Mouse (Mus musculus): ENCODE data around the gene Cnnm4. TPM values are rescaled to one million over a fixed set of nuclear protein-coding genes. Genes with fewer than 3 reads are reported as not detected.

Gene Cnnm4
- polyA plus RNA-seq, 1 experiment from 2014 or later: 35.7 TPM

DNA sequence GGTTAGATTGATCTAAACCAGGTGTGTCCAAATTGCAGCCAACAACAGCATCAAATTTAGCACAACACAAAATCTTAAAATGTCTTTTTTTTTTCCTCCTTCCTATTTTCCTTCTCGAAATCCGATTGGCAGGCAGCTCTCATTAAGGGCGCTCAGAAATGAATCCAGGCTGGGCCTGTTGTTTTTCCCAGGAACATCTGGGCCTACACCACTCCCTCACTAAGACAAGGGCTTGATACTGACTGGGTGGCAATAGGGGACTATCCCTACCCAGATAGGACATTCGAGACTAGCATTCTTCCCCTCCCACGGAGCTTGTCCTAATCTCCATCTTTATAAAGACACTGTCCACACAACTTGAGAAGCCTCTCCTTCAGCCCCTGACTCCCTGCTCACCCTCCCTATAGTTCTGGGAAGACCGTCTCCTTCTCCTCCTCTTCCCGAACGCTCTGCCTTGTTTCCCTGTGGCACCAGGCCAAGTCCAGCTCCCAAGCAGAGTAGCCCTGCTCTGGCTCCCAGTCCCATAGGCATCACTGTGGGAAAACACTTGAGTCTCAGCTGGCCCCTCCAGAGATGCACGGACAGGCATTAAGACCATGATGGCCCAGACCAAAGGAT is 76.7 kb downstream of the Cnnm4 start:
- no peak overlapping the region for H3K4me2 ChIP-seq (replicated peaks)
- no peaks in the 10 kb centered on the region for H3K9me3 ChIP-seq
- H3K27ac ChIP-seq: peak overlapping the region; percentile 24
- ATAC-seq: no peak
- no peaks in the 10 kb centered on the region for H3K27me3 ChIP-seq (replicated peaks)
- no peak overlapping the region for H3K9ac ChIP-seq
- H3K36me3 ChIP-seq: peaks cover 44% of the 10 kb centered on the region
- WGBS: 37% methylated on average over 9 of the region's 9 CpGs
- no peak overlapping the region for H3K4me3 ChIP-seq (replicated peaks)
- peaks cover 22% of the 10 kb centered on the region for H3K4me1 ChIP-seq (replicated peaks)

- WGBS: 50% methylated on average over 8 of the region's 8 CpGs
- H3K27ac ChIP-seq: 0 out of 2 replicates have a peak overlapping the region, but pooled peaks have one; percentile 22
Measured at GRCm38 (mm10) chr1:36548771-36549170, 77.4 kb downstream of the Cnnm4 start.

DNA sequence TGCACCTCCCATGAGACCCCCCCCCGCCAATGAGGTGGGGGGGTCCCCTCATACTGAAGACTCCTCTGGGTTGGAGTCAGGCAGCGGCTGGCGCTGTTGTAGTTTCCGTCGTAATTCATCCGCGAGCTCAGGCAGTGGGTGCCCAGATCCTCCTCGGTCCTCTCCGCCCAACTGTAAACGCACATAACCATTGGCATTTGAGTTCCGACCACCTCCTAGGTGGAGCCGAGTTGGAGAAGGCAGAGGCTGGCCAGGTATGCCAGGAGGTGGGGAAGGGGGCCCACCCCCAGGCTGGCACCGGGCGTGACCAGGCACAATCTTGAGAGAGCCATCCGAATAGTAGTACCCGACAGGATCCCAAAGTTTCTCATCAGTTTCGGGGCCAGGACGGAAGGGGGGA is 78.1 kb downstream of the Cnnm4 start:
- Histone ChIP-seq H3K36me3 (peaks cover 54% of the 10 kb centered on the region), H3K4me2 (replicated peaks) (no peak overlapping the region), H3K27ac (no peak overlapping the region), H3K9me3 (no peaks in the 10 kb centered on the region), H3K4me1 (replicated peaks) (peaks cover 27% of the 10 kb centered on the region), H3K9ac (no peak overlapping the region), H3K4me3 (replicated peaks) (no peak overlapping the region), H3K27me3 (replicated peaks) (no peaks in the 10 kb centered on the region)
- ATAC-seq: no peak
- WGBS: 68% methylated on average over 18 of the region's 18 CpGs

More at GRCm38 (mm10) chr1:36548771-36549170, 77.4 kb downstream of the Cnnm4 start:
- peaks cover 22% of the 10 kb centered on the region for H3K4me1 ChIP-seq (replicated peaks)
- H3K4me2 ChIP-seq (replicated peaks): no peak overlapping the region
- no peaks in the 10 kb centered on the region for H3K27me3 ChIP-seq (replicated peaks)
- peaks cover 51% of the 10 kb centered on the region for H3K36me3 ChIP-seq
- no peak for ATAC-seq
- no peak overlapping the region for H3K4me3 ChIP-seq (replicated peaks)
- no peak overlapping the region for H3K9ac ChIP-seq
- no peaks in the 10 kb centered on the region for H3K9me3 ChIP-seq

- peaks cover 54% of the 10 kb centered on the region for H3K36me3 ChIP-seq
Measured at GRCm38 (mm10) chr1:36550075-36550863, 78.8 kb downstream of the Cnnm4 start.

DNA sequence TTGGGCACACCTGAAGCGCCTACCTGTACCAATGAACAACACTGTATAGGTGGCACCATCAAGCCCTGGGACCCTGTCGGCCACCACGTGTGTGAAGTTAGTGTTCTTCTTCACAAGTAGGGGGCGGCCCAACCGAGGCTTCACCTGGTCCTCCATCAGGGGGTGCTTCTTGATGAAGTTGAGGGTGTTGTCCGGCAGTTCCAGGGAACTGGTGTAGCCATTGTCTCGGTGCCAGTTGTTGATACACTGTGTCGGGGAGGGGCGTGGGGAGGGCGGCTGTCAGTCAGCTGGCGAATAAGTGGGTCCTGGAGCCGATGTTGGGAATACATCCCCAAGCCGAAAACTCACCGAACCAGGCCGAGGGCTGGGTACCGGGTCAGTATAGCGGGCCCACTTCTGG is 80.5 kb downstream of the Cnnm4 start:
- Histone ChIP-seq H3K27me3 (replicated peaks) (no peaks in the 10 kb centered on the region), H3K4me2 (replicated peaks) (no peak overlapping the region), H3K4me1 (replicated peaks) (peaks cover 43% of the 10 kb centered on the region), H3K9me3 (no peaks in the 10 kb centered on the region), H3K9ac (no peak overlapping the region), H3K36me3 (peaks cover 54% of the 10 kb centered on the region), H3K4me3 (replicated peaks) (no peak overlapping the region), H3K27ac (no peak overlapping the region)
- no peak for ATAC-seq
- 84% methylated on average over 17 of the region's 17 CpGs for WGBS

More at GRCm38 (mm10) chr1:36550075-36550863, 78.8 kb downstream of the Cnnm4 start:
- H3K4me1 ChIP-seq (replicated peaks): peaks cover 35% of the 10 kb centered on the region
- H3K4me3 ChIP-seq (replicated peaks): no peak overlapping the region
- H3K9ac ChIP-seq: no peak overlapping the region
- no peak overlapping the region for H3K4me2 ChIP-seq (replicated peaks)
- no peak for ATAC-seq
- H3K9me3 ChIP-seq: no peaks in the 10 kb centered on the region
- no peak overlapping the region for H3K27ac ChIP-seq
- H3K27me3 ChIP-seq (replicated peaks): no peaks in the 10 kb centered on the region
- 79% methylated on average over 20 of the region's 20 CpGs for WGBS

- Histone ChIP-seq H3K4me1 (replicated peaks) (peaks cover 41% of the 10 kb centered on the region), H3K4me3 (replicated peaks) (no peak overlapping the region), H3K9ac (no peak overlapping the region), H3K27ac (no peak overlapping the region), H3K9me3 (no peaks in the 10 kb centered on the region), H3K36me3 (peaks cover 54% of the 10 kb centered on the region), H3K4me2 (replicated peaks) (no peak overlapping the region), H3K27me3 (replicated peaks) (no peaks in the 10 kb centered on the region)
- WGBS: 85% methylated on average over 16 of the region's 16 CpGs
- no peak for ATAC-seq
Measured at GRCm38 (mm10) chr1:36552506-36552905, 81.1 kb downstream of the Cnnm4 start.

DNA sequence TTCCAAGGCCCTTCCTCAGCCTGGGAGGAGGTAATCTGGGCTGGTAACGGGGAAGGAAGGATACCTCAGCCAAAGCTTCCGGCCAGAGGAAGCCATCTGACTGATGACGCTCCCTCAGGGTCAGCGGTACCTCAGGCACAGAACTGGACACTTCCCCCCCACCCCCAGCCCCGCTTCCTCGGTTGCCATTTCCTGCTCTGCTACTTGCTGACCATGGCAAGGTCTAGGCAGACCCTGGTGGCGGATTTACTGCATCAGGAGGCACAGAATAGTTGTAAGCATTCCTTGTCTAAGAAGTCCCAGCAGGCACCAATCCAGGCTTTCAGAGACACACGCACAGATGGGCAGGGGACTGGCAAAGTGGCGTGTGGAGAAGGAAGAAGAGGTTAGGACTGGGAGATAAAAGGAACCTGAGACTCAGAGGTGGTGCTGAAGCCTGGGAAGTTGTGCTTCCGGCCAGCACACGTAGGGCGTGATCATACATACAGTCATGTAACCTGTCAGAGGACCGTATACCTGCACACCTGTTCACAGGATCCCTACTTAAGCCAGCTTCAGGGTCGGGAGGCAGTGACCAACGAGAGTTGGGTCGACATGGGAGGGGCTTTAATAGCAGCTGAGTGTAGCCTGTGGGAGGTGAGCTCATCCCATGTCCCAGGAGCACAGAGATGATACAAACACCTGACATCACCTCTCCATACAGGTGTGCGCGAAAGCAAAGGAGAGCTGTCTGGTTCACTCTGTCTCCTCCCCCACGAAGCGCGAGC is 83.4 kb downstream of the Cnnm4 start:
- Histone ChIP-seq H3K9ac (peak overlapping the region; percentile 93; the same call in 1 of the 2 replicates), H3K4me2 (replicated peaks) (peak overlapping the region; percentile 89), H3K27me3 (replicated peaks) (no peaks in the 10 kb centered on the region), H3K36me3 (peaks cover 42% of the 10 kb centered on the region), H3K4me3 (replicated peaks) (peak overlapping the region; percentile 90; the same call in 1 of the 2 replicates), H3K27ac (peak overlapping the region; percentile 99; the same call in 1 of the 2 replicates), H3K4me1 (replicated peaks) (peaks cover 35% of the 10 kb centered on the region), H3K9me3 (no peaks in the 10 kb centered on the region)
- 66% methylated on average over 21 of the region's 21 CpGs for WGBS
- no peak for ATAC-seq

DNA sequence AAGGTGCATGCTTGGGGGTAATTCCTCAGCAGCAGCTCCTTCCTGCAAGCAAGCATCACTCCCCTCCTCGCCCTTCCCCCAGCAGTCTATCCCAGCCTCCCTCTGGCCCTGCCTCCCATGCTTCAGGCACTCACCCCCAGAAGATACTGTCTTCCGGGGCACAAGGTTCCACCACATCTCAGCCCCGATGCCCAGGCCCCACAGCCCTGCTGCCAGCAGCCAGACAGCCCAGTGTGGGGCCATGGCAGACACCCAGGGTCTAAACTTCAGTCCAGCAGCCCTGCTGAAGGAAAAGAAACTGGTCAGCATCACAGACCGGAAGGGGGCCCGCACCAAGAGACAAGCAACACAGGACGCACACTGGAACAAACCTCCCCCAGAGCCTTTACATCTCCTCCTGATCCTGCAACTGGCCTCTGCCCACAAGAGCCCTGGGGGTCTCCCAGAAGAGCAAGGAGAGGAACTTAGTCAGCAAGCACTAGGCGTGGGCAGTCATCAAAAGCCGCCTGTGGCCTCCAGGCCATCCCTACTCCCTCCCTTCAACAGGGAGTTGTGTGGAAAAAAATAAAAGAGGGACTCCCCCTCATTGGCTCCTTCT is 84.5 kb downstream of the Cnnm4 start:
- Histone ChIP-seq H3K9me3 (no peaks in the 10 kb centered on the region), H3K4me1 (replicated peaks) (peaks cover 36% of the 10 kb centered on the region), H3K4me2 (replicated peaks) (peak overlapping the region; percentile 89), H3K4me3 (replicated peaks) (peak overlapping the region; percentile 90), H3K27ac (peak overlapping the region; percentile 99), H3K36me3 (peaks cover 32% of the 10 kb centered on the region), H3K27me3 (replicated peaks) (no peaks in the 10 kb centered on the region), H3K9ac (peak overlapping the region; percentile 93)
- WGBS: 7% methylated on average over 8 of the region's 8 CpGs
- no peak for ATAC-seq

DNA sequence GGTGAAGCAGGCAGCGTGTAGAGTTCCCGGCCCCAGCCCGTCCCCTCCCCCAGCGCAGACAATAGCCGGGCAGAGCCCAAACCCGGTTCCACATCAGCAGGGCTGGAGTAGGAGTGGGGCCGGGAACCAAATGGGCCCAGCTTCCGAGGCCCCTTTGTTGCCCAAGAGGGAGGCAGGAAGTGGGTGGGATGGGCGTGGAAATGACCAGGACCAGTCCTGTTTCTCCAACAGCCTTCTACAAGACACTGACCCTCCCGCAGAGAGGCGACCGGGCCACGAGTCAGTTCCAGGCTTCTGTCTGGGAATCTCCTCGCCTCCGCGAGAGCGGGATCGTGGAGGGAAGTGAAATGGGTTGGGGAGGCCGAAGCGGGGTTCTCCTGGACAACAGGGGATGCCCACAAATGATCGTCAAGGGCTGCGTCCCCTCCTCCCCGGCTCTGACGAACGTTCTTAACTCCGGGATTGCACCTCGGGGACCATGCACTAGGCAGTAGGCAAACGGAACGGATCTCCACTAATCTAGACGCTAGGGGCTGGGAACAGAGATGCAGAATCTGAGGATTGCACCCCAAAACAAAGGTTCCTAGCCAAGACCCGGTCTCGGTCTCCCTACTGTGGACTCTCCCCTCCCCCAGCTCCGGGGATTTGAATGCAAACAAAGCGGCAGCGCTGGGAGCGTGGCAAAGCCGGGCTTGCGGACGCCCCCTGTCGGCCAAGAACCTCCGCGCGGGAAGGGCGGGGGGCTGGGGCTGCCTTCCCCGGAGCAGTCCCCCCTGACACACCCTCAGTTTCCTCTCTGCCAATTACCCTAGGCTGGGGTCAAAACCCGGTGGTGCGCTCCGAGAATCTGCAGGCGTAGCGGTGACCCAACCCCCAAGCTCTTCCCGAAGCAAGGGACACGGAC is 85.4 kb downstream of the Cnnm4 start:
- Histone ChIP-seq H3K9ac (peak overlapping the region; percentile 93), H3K9me3 (no peaks in the 10 kb centered on the region), H3K27me3 (replicated peaks) (no peaks in the 10 kb centered on the region), H3K4me1 (replicated peaks) (peaks cover 36% of the 10 kb centered on the region), H3K36me3 (peaks cover 23% of the 10 kb centered on the region), H3K4me2 (replicated peaks) (peak overlapping the region; percentile 89), H3K27ac (peak overlapping the region; percentile 99), H3K4me3 (replicated peaks) (peak overlapping the region; percentile 90)
- under 1% methylated on average over 52 of the region's 52 CpGs for WGBS
- ATAC-seq: peak; percentile 79

DNA sequence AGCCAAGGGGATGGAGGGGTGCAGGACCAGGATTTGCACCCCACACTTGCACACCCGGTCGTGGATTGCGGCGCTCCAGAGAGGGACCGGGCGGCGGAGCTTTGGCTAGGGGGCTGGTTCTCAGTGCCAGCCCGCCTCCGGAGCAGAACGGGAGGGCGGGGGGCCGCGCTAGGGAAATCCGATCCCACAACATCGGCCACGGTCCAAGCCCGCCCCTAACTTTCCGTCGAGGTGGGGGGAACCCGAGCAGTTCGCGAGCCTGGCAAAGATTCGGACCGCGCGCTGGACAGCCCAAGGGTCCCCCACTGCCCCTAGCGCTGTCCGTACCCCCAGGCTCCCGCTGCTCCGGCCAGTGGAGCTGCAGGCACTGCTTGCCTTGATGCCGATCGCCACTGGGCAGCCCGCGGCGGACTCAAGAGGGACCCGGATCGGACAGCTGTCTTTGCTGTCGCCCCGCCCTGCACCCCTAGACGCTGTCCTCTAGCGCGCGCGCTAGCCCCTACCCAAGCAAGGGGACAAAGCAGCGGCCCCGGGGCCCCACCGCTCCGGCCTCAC is 86.1 kb downstream of the Cnnm4 start:
- Histone ChIP-seq H3K27me3 (replicated peaks) (no peaks in the 10 kb centered on the region), H3K9ac (peak overlapping the region; percentile 93), H3K36me3 (peaks cover 15% of the 10 kb centered on the region), H3K4me3 (replicated peaks) (peak overlapping the region; percentile 90), H3K4me1 (replicated peaks) (peaks cover 43% of the 10 kb centered on the region), H3K9me3 (no peaks in the 10 kb centered on the region), H3K27ac (peak overlapping the region; percentile 99), H3K4me2 (replicated peaks) (peak overlapping the region; percentile 89)
- peak; percentile 73 for ATAC-seq
- WGBS: under 1% methylated on average over 44 of the region's 48 CpGs
